Mouse (Mus musculus) liver (tissue): ENCODE data around the gene Ralgapa1.

ENCODE experiments used
- DNase-seq: peaks from one replicate; pipeline ENCODE4 v3.0.0-alpha.2; 2020; ENCODE audit warnings: mixed read lengths

Ralgapa1 gene

GRCm38 (mm10) chr12:55820661-55821314 is at the start of gene Ralgapa1:
Ralgapa1 (minus strand) TSS chr12:55821167.
- DNase-seq: peak; percentile 87

- no peak for DNase-seq
Measured at GRCm38 (mm10) chr12:55869622-55870322, 48.8 kb upstream of the Ralgapa1 start.

GRCm38 (mm10) chr12:55867738-55868137 is 46.8 kb upstream of the Ralgapa1 start:
- DNase-seq: no peak

GRCm38 (mm10) chr12:55860631-55861030 is 39.7 kb upstream of the Ralgapa1 start:
- DNase-seq: peak; percentile 26

- peak; percentile 32 for DNase-seq
Measured at GRCm38 (mm10) chr12:55859409-55860349, 38.7 kb upstream of the Ralgapa1 start.

- no peak for DNase-seq
Measured at GRCm38 (mm10) chr12:55850650-55851049, 29.7 kb upstream of the Ralgapa1 start.

- DNase-seq: no peak
Measured at GRCm38 (mm10) chr12:55847851-55848250, 26.9 kb upstream of the Ralgapa1 start.

GRCm38 (mm10) chr12:55846741-55847140 is 25.8 kb upstream of the Ralgapa1 start:
- peak; percentile 58 for DNase-seq

GRCm38 (mm10) chr12:55837495-55837894 is 16.5 kb upstream of the Ralgapa1 start:
- DNase-seq: no peak

- peak; percentile 98 for DNase-seq
Measured at GRCm38 (mm10) chr12:55836199-55836951, 15.4 kb upstream of the Ralgapa1 start, which contains the start of gene Brms1l. Brms1l (plus strand) TSS chr12:55836324.

- no peak for DNase-seq
Measured at GRCm38 (mm10) chr12:55835857-55836198, 14.9 kb upstream of the Ralgapa1 start.

GRCm38 (mm10) chr12:55834891-55835290 is 13.9 kb upstream of the Ralgapa1 start:
- no peak for DNase-seq

- DNase-seq: no peak
Measured at GRCm38 (mm10) chr12:55833906-55834625, 13.1 kb upstream of the Ralgapa1 start.

- no peak for DNase-seq
Measured at GRCm38 (mm10) chr12:55832961-55833360, 12.0 kb upstream of the Ralgapa1 start.

GRCm38 (mm10) chr12:55831101-55831500 is 10.1 kb upstream of the Ralgapa1 start:
- peak; percentile 58 for DNase-seq

GRCm38 (mm10) chr12:55825537-55825936 is 4.6 kb upstream of the Ralgapa1 start:
- no peak for DNase-seq

GRCm38 (mm10) chr12:55824027-55824426 is 3.1 kb upstream of the Ralgapa1 start:
- no peak for DNase-seq

GRCm38 (mm10) chr12:55820119-55820660 is 777 bp downstream of the Ralgapa1 start:
- peak; percentile 47 for DNase-seq

GRCm38 (mm10) chr12:55816488-55816887 is 4.5 kb downstream of the Ralgapa1 start:
- DNase-seq: no peak

- no peak for DNase-seq
Measured at GRCm38 (mm10) chr12:55805035-55805434, 15.9 kb downstream of the Ralgapa1 start.

- no peak for DNase-seq
Measured at GRCm38 (mm10) chr12:55801131-55801530, 19.8 kb downstream of the Ralgapa1 start.
